Mouse (Mus musculus) hindlimb bud, embryonic 11.5 days (tissue): ENCODE results near the gene Mllt11.
A peak's percentile ranks its signal among the peaks of the same experiment; 100 is the strongest.

Experiments
- DNase-seq: peaks from one replicate; pipeline ENCODE4 v3.0.0-alpha.2; 2012; ENCODE audit warnings: low read depth, low spot score; ENCODE audit errors: extremely low spot score

The Mllt11 gene

DNA sequence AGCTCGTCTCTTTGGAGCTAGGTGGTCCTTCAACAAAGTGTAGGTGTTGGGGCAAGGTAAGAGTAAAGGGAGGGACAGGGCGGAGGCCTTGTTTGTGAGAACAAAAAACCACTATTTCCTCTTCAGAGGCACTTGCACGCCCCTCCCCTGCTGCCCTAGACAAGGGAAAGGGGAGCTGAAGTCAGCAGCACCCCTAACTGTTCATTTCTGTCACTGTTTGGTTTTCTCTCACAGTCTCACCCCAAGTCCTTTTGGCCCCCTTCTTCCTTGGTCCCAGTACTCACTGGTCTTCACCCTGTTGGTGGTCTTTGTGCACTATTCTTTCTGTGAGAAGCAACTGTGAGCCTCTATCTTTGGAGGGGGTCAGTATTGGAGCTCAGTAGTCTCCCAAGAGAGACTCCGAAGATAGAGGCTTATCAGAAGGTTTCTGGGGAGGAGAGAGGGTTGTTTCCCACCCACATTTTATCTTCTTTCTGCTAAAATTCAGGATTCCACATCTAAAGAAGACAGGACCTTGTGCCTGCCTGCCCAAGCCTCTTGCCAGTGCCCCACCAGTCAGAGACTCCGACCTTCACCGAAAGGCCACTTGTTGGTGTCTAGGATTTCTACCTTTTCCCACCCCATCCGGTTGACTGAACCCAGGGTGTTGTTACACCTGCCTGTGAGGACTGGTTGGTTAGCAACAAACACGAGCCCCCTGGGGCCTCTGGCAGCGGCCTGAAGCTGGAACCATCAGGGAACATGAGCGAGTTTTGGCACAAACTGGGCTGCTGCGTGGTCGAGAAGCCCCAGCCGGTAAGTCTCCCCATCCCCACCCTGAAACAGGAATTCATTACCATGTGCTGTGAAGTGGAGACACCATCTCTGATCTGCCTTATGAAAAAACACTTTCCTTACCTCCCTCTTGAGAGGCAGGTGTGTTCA lies at the start of gene Mllt11:
Mllt11 (minus strand) TSS at position 874 of the 924 bp plus-strand sequence.
- DNase-seq, result no peak

DNA sequence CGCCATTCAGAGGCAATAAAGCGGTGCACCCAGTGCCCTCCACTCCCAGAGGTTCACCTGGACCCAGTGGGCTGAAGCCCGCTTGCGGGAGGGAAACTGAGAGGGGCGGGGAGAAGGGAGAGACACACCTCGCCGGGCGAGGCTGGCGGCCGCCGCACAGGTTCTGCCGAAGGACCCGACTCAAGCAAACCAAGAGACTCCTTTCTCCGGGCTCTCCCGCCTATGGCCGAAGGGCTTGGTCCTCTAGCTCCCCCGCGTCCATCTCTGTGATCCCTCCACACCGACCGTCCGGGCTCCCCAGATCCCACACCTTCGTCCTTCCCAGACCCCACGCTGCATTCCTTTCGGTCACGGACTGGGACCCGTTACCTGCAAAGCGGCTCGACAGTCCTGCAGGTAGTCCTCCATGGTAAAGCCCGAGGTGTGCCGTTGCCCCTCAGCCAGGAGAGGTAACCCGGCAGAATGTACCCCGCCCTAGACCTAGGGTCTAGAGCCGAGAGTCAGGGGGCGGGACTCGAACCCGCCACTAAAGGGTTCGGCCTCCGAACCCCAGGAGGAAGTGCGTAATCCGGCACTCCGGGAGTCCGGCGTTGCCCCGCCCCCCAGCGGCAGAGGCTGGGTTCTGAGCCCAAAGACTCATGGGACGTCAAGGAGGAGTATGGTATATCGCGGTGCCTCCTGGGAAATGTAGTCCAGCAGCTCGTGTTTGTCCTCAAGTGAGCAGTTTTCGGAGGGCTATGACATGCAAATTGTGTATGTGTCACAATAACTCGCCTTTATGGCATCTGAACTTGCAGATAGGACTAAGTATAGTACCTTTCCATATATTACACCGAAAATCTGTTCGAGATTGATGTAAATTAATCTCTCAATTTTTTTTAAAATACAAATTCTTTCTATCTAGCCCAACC lies 49.5 kb upstream of the Mllt11 start, which contains the start of the genes Mindy1 and Prune1:
Mindy1 (plus strand) TSS at position 130 of the 911 bp plus-strand sequence.
Prune1 (minus strand) TSS at position 861 of the 911 bp plus-strand sequence.
- DNase-seq, result peak; percentile 93

GRCm38 (mm10) chr3:95280747-95281146 lies 48.8 kb upstream of the Mllt11 start:
- DNase-seq, result no peak

- no peak for DNase-seq
These were observed 45.2 kb upstream of the Mllt11 start for GRCm38 (mm10) chr3:95277149-95277551.

DNA sequence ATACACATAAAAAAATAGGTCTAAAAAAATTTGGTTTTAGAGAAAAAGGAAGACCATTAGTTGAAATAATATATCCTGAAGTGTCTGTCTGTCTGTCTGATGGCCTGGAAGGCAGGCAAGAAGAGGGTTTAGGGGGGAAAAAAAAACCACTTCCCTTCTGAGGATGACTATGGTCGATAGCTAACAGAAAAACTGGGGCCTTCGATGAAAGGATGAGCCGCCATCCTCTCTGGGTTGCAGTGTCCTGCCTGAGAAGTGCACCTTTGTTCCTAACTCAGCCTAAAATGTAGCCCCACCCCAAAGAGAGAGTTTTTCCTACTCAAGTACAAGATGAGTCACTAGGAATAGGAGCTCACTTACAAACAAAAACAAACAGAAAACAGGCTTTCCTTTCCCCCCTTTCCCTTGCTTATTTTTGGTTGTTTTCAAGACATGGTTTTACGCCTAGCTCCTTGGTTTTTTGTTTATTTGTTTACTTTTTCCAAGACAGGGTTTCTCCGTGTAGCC lies 44.5 kb upstream of the Mllt11 start:
- no peak for DNase-seq

GRCm38 (mm10) chr3:95275161-95275560 lies 43.2 kb upstream of the Mllt11 start:
- no peak for DNase-seq

- DNase-seq, result no peak
These were observed 42.5 kb upstream of the Mllt11 start for GRCm38 (mm10) chr3:95274453-95274852.

GRCm38 (mm10) chr3:95273471-95273870 lies 41.5 kb upstream of the Mllt11 start:
- no peak for DNase-seq

DNA sequence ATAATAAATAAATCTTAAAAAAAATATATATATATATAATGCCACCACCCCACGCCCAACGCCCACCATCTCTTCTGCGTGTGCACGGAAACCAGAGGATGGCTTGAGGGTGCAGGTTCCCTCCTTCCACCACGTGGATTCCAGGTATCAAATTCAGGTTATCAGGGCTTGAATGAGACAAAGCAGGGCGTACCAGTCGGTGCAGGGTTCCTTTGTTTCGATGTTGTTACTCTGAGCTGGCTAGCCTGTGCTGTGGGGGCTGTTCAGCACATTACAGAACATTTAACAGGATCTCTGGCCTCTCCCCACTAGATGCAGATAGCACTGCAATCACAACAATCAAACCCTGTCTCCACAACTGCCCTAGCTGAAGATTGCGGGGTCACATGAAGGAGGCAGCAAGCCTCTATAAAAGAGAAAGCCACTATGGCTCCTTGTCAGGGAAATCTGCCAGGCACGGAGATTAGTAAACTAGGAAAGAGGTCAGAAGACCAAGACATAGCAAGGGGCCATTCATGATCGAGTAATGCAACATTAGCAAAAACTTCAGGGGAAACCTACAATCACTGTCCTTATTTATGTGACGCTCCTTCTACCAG lies 38.9 kb upstream of the Mllt11 start:
- no peak for DNase-seq

DNA sequence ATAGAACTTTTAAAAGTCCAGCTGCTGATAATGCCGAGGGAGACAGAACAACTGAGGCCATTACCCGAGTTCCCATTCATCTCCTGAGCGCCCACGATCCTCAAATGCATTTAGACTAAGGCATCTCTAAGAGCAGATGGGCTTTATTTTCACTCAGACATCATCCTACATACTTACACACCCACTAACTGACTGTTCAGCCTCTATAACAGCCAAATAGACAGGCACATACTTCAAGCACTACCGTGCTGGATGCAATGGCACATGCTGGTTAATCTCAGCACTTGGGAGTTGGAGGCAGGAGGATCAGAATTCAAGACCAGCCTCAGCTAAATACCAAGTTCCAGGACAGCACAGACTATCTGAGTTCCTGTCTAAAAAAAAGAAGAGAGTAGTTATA lies 37.8 kb upstream of the Mllt11 start:
- no peak for DNase-seq

GRCm38 (mm10) chr3:95267855-95268254 lies 35.9 kb upstream of the Mllt11 start:
- DNase-seq, result no peak

DNA sequence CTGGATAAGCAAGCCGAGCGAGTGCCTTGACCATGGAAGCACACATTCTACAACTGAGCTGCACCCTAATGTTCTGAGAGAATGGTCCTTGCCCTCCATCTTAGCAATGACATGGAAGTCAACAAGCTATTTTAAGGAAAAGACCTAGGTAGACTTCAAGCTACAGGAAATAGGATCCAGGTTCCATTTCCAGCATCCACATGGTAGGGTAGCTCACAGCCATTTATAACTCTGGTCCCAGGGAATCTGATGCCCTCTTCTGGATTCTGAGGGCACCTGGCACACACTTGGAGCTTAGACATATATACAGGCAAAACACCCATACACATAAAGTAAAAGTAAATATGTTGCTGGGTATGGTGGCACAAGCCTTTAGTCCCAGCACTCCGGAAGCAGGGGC lies 34.1 kb upstream of the Mllt11 start:
- DNase-seq, result no peak

DNA sequence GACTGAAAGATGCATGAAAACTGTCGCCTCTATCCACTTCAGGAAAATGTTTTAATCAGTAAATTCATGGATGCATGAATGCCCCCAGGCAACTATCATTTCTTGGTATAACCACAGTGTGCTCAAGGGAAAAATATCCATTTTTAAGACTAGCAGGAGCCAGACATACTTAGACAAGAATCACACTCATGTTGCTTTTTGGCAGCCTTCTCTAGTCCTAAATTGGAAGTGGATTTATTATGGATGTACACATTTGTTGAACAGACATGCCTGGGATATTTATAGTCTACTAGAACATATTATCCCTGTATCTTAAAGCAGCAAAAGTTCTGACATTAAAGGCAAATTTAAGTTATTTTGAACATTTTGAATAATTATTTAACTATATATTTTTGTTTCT lies 32.8 kb upstream of the Mllt11 start:
- no peak for DNase-seq

DNA sequence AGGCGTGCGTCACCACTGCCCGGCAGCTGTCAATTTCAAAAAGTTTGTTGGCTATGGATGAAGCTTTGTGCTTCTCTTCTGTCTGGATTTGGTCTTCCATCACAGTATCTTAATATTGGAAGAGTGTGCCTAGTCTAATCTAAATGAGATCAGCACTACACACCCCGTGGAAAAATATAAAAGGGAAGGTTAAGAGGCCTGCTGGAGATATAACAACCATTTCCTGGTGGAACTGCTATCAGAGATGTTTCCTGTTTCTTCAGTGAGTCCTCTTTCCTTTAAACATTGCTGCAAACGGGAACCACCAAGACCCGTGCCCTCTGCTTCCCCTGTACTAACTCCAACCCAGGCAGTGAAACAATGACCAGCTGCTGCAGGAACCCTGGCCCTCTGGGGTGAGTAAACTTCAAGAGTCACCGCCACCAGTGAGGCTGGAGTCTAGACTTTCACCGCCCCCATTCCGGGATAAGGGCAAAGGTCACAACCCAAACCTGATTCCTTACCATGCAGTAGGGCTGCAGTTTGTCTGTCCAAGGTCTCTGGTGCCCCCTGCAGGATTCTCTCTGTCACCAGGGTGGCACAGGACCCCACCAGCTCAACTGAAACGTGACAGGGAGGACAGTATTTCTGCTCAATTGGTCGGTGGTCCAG lies 31.2 kb upstream of the Mllt11 start:
- DNase-seq, result no peak

DNA sequence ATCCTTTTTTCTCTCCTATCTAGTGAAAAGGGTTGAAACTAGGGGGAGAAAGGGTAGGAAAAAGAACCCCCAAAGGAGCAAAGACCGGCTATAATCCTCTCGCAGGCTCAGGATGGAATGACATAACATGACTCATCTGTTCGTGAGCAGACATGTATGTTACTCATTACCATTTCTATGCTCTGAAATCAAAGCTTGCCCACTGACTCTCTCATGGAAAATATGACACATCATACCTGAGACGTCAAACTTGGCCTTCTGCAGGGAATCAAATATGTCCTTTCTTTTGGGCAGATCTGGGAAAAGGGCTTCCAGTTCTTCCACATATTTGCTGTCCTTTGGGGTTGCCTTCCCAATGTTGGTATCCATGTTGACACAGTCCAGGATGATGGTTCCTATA lies 30.0 kb upstream of the Mllt11 start:
- no peak for DNase-seq

- DNase-seq, result no peak
These were observed 25.0 kb upstream of the Mllt11 start for GRCm38 (mm10) chr3:95256931-95257330.

DNA sequence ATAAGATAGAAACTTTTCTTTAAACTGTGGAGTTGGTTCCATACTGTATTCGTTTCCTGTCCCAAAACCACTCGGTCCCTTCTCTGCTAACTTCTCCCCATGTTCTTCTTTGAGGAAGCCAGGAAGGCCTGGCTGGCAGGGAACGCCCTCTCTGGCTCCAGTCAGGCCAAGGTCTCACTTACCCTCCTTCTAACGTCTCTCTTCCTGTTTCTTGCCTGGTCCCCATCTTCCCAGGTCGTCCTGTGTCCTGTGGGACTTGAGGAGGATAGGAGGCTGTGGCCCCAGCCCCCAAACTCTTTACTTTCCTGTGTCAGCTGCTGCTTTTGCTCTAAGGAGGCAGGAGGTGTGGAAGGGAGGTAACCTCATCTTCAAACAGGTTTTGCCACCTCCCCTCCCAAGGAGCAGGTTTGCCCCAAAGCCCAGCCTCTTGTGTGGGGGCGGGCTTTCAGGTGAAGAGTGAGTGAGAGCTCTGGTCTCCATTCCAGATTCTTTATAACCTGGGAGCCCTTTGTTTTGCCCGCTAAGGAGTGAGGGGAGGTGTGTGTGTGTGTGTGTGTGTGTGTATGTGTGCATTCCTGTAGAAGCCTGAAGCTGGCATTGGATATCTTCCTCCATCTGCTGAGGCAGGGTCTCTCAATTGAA lies 18.9 kb upstream of the Mllt11 start, which contains the start of gene Bnipl:
Bnipl (minus strand) TSS at position 411 of the 642 bp plus-strand sequence.
- DNase-seq, result no peak

GRCm38 (mm10) chr3:95250361-95250760 lies 18.4 kb upstream of the Mllt11 start:
- no peak for DNase-seq

DNA sequence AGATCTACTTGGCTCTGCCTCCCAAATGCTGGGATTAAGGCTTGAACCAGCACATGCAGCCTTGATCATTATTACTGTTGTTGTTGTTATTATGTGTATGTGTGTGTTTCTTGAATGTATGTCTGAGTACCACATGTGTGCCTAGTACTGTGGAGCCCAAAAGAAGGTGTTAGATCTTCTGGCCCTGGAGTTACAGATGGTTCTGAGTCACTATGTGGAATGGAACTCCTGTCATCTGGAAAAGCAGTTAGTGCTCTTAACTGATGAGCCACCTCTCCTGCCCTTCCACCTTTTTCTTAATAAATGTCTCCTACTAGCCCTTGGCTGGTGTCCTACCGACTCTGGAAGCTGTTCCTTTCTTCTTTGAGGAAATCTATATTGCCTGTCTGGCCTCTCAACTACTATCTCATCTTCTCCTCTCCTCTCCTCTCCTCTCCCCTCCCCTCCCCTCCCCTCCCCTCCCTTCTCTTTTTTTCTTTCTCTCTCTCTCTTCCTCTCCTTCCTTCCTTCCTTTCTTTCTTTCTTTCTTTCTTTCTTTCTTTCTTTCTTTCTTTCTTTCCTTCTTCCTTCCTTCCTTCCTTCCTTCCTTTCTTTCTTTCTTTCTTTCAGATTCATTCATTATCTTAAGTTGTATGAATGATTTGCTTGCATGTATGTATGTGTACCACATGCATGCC lies 15.8 kb upstream of the Mllt11 start:
- no peak for DNase-seq
